Mouse (Mus musculus): ENCODE measurements around the gene Lmf2. TPM values are rescaled to one million over a fixed set of nuclear protein-coding genes. Genes with fewer than 3 reads are reported as not detected.

Gene Lmf2
- polyA plus RNA-seq, 1 experiment from 2014 or later = 19.9 TPM

GRCm38 (mm10) chr15:89339696-89340095 lies 15.8 kb downstream of the Lmf2 start:
- Histone ChIP-seq H3K4me1 (ENCODE audit: control insufficient read depth, insufficient read depth, low read length) (no peaks in the 10 kb centered on the region), H3K4me2 (ENCODE audit: low read length) (no peak overlapping the region), H3K36me3 (ENCODE audit: control insufficient read depth, insufficient read depth, low read length) (no peaks in the 10 kb centered on the region), H3K9ac (ENCODE audit: low read length) (no peak overlapping the region), H3K4me3 (ENCODE audit: low read depth, low read length) (no peak overlapping the region), H3K27me3 (replicated peaks; ENCODE audit: control insufficient read depth, insufficient read depth, low read length) (no peaks in the 10 kb centered on the region), H3K9me3 (replicated peaks; ENCODE audit: control insufficient read depth, low read length) (no peaks in the 10 kb centered on the region), H3K27ac (ENCODE audit: low read depth, low read length) (no peak overlapping the region)
- ATAC-seq (no peak), DNase-seq (ENCODE audit: low spot score) (no peak)
- 91% methylated on average over 2 of the region's 2 CpGs for WGBS

GRCm38 (mm10) chr15:89336422-89336821 lies 19.0 kb downstream of the Lmf2 start:
- Histone ChIP-seq H3K4me2 (ENCODE audit: low read length) (no peak overlapping the region), H3K9me3 (replicated peaks; ENCODE audit: control insufficient read depth, low read length) (no peaks in the 10 kb centered on the region), H3K27ac (ENCODE audit: low read depth, low read length) (no peak overlapping the region), H3K36me3 (ENCODE audit: control insufficient read depth, insufficient read depth, low read length) (no peaks in the 10 kb centered on the region), H3K4me1 (ENCODE audit: control insufficient read depth, insufficient read depth, low read length) (no peaks in the 10 kb centered on the region), H3K27me3 (replicated peaks; ENCODE audit: control insufficient read depth, insufficient read depth, low read length) (no peaks in the 10 kb centered on the region), H3K9ac (ENCODE audit: low read length) (no peak overlapping the region), H3K4me3 (ENCODE audit: low read depth, low read length) (no peak overlapping the region)
- DNase-seq (ENCODE audit: low spot score) (no peak), ATAC-seq (no peak)
- 87% methylated on average over 14 of the region's 14 CpGs for WGBS

- 86% methylated on average over 17 of the region's 17 CpGs for WGBS
- no peaks in the 10 kb centered on the region for H3K36me3 ChIP-seq (ENCODE audit: control insufficient read depth, insufficient read depth, low read length)
- DNase-seq (ENCODE audit: low spot score) (no peak), ATAC-seq (no peak)
- no peaks in the 10 kb centered on the region for H3K9me3 ChIP-seq (replicated peaks; ENCODE audit: control insufficient read depth, low read length)
- no peak overlapping the region for H3K4me2 ChIP-seq (ENCODE audit: low read length)
- H3K27ac ChIP-seq (ENCODE audit: low read depth, low read length) = no peak overlapping the region
- H3K27me3 ChIP-seq (replicated peaks; ENCODE audit: control insufficient read depth, insufficient read depth, low read length) = no peaks in the 10 kb centered on the region
- H3K4me3 ChIP-seq (ENCODE audit: low read depth, low read length) = no peak overlapping the region
- H3K9ac ChIP-seq (ENCODE audit: low read length) = no peak overlapping the region
- H3K4me1 ChIP-seq (ENCODE audit: control insufficient read depth, insufficient read depth, low read length) = no peaks in the 10 kb centered on the region
Observed at GRCm38 (mm10) chr15:89334774-89335537, 20.5 kb downstream of the Lmf2 start.

DNA sequence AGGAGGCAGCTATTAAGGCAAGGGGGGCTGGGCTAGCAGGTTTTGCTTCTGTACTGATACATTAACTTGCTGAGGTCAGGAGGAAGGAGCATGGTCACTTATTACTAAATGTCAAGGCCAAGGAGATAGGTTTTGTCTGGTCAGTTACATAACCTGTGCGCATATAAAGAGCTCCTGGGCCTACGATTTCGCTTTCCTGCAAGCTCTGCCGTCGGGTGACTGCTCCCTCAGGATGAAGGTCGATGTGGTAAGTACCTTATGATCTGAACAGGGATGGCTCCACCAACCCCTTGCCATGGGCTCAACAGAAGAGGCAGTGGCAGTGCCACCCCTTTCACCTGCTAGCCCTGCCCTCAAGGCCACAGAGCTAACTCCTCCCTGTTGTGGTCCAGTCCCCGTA lies 21.2 kb downstream of the Lmf2 start, which contains the start of gene Miox:
Miox (plus strand) TSS at position 128 of the 400 bp plus-strand sequence.
- Histone ChIP-seq H3K36me3 (ENCODE audit: control insufficient read depth, insufficient read depth, low read length) (no peaks in the 10 kb centered on the region), H3K27ac (ENCODE audit: low read depth, low read length) (no peak within 1 kb of the TSS), H3K4me1 (ENCODE audit: control insufficient read depth, insufficient read depth, low read length) (no peaks in the 10 kb centered on the region), H3K9me3 (replicated peaks; ENCODE audit: control insufficient read depth, low read length) (no peaks in the 10 kb centered on the region), H3K27me3 (replicated peaks; ENCODE audit: control insufficient read depth, insufficient read depth, low read length) (no peaks in the 10 kb centered on the region), H3K4me3 (ENCODE audit: low read depth, low read length) (no peak within 1 kb of the TSS), H3K4me2 (ENCODE audit: low read length) (no peak within 1 kb of the TSS), H3K9ac (ENCODE audit: low read length) (no peak within 1 kb of the TSS)
- no peak for ATAC-seq
- WGBS = 85% methylated on average over 7 of the region's 7 CpGs
- DNase-seq (ENCODE audit: low spot score) = no peak

DNA sequence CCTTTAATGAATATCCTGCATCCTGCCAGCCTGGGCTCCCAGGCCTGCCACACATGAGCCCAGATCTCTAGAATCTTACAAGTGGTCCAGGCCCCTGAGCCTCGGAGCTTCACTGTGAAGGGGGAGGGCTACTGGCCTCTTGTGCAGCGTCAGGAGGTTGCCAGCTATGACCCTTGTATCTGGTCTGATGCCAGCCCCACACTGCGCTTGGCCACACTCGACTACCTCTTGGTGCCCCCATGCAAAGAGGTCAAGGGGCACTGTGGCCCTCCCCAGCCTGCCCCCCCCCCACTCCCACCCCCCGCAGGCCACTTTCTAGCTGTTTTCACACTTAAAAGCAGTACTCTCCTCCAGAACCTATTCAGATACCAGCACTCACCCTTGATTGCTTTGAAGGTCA lies 29.0 kb downstream of the Lmf2 start:
- H3K4me1 ChIP-seq (ENCODE audit: control insufficient read depth, insufficient read depth, low read length) = no peaks in the 10 kb centered on the region
- WGBS = 65% methylated on average over 5 of the region's 5 CpGs
- no peak for DNase-seq (ENCODE audit: low spot score)
- no peak overlapping the region for H3K4me2 ChIP-seq (ENCODE audit: low read length)
- H3K27me3 ChIP-seq (replicated peaks; ENCODE audit: control insufficient read depth, insufficient read depth, low read length) = 0 out of 2 replicates have a peak, but pooled peaks cover 7% of the 10 kb centered on the region
- no peak overlapping the region for H3K27ac ChIP-seq (ENCODE audit: low read depth, low read length)
- H3K9ac ChIP-seq (ENCODE audit: low read length) = no peak overlapping the region
- H3K4me3 ChIP-seq (ENCODE audit: low read depth, low read length) = no peak overlapping the region
- ATAC-seq = no peak
- no peaks in the 10 kb centered on the region for H3K36me3 ChIP-seq (ENCODE audit: control insufficient read depth, insufficient read depth, low read length)
- no peaks in the 10 kb centered on the region for H3K9me3 ChIP-seq (replicated peaks; ENCODE audit: control insufficient read depth, low read length)

DNA sequence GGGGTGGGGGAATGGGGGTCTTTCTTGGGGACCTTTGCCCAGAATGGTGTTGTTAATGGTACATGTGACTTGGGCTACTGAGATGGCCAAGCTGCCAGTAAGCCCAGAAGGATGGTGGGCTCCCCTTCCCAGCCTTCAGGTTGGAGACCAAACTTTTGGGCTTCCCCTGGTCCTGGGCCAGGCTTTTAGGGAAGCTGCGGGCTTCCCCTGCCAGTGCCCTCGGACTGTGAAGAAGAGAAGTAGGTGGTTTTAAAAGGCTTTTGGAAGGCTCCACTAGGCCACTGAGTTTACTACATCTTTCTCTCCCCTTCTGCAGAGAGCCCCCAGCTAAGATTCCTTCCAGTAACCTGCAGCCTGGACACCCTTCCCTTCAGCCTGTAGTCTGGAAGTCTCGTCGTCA lies 31.8 kb downstream of the Lmf2 start:
- Histone ChIP-seq H3K27me3 (replicated peaks; ENCODE audit: control insufficient read depth, insufficient read depth, low read length) (0 out of 2 replicates have a peak, but pooled peaks cover 7% of the 10 kb centered on the region), H3K4me3 (ENCODE audit: low read depth, low read length) (no peak overlapping the region), H3K9ac (ENCODE audit: low read length) (no peak overlapping the region), H3K4me1 (ENCODE audit: control insufficient read depth, insufficient read depth, low read length) (no peaks in the 10 kb centered on the region), H3K4me2 (ENCODE audit: low read length) (no peak overlapping the region), H3K27ac (ENCODE audit: low read depth, low read length) (no peak overlapping the region), H3K36me3 (ENCODE audit: control insufficient read depth, insufficient read depth, low read length) (no peaks in the 10 kb centered on the region), H3K9me3 (replicated peaks; ENCODE audit: control insufficient read depth, low read length) (no peaks in the 10 kb centered on the region)
- ATAC-seq (no peak), DNase-seq (ENCODE audit: low spot score) (no peak)
- WGBS = 91% methylated on average over 4 of the region's 4 CpGs

- peak within 1 kb of the TSS; percentile 32; the same call in 1 of the 2 replicates for H3K9ac ChIP-seq (ENCODE audit: low read length)
- H3K4me2 ChIP-seq (ENCODE audit: low read length) = peak within 1 kb of the TSS; percentile 21; the same call in 1 of the 2 replicates
- ATAC-seq (no peak), DNase-seq (ENCODE audit: low spot score) (no peak)
- H3K36me3 ChIP-seq (ENCODE audit: control insufficient read depth, insufficient read depth, low read length) = no peaks in the 10 kb centered on the region
- H3K4me1 ChIP-seq (ENCODE audit: control insufficient read depth, insufficient read depth, low read length) = no peaks in the 10 kb centered on the region
- no peak within 1 kb of the TSS for H3K4me3 ChIP-seq (ENCODE audit: low read depth, low read length)
- WGBS = 6% methylated on average over 26 of the region's 26 CpGs
- H3K27me3 ChIP-seq (replicated peaks; ENCODE audit: control insufficient read depth, insufficient read depth, low read length) = 0 out of 2 replicates have a peak, but pooled peaks cover 7% of the 10 kb centered on the region
- no peaks in the 10 kb centered on the region for H3K9me3 ChIP-seq (replicated peaks; ENCODE audit: control insufficient read depth, low read length)
- H3K27ac ChIP-seq (ENCODE audit: low read depth, low read length) = no peak within 1 kb of the TSS
Observed at GRCm38 (mm10) chr15:89322670-89323522, 32.6 kb downstream of the Lmf2 start, which contains the start of gene Adm2. Adm2 (plus strand) TSS chr15:89322720.

DNA sequence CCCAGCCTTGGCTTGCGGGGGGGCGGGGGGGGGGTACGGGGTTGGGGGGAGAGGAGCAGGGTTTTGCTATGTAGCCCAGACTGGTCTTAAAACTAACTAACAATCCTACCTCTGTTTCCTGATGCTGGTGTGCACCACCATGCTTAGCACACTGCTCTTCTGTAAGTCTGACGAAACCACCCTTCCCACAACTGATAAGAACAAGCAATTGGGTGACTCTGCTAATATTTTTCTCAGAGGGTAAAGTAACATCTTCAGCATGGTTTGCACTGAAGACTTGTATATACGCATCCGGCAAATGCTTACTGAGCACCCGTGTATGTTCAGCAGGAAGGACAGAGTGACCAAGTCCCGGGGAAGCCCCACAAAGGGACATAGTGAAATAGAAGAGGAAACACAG lies 34.2 kb downstream of the Lmf2 start:
- Histone ChIP-seq H3K4me3 (ENCODE audit: low read depth, low read length) (no peak overlapping the region), H3K27me3 (replicated peaks; ENCODE audit: control insufficient read depth, insufficient read depth, low read length) (0 out of 2 replicates have a peak, but pooled peaks cover 7% of the 10 kb centered on the region), H3K4me1 (ENCODE audit: control insufficient read depth, insufficient read depth, low read length) (no peaks in the 10 kb centered on the region), H3K36me3 (ENCODE audit: control insufficient read depth, insufficient read depth, low read length) (no peaks in the 10 kb centered on the region), H3K27ac (ENCODE audit: low read depth, low read length) (no peak overlapping the region), H3K9ac (ENCODE audit: low read length) (no peak overlapping the region), H3K9me3 (replicated peaks; ENCODE audit: control insufficient read depth, low read length) (no peaks in the 10 kb centered on the region), H3K4me2 (ENCODE audit: low read length) (no peak overlapping the region)
- 78% methylated on average over 8 of the region's 8 CpGs for WGBS
- ATAC-seq (no peak), DNase-seq (ENCODE audit: low spot score) (no peak)

Measured in forebrain, embryonic 14.5 days (tissue).